Mouse (Mus musculus) lung, adult 18-20 months (tissue): Measurements from ENCODE around the gene Olfr823.
"Not testable (repeated sequence)": the region's sequence is repeated elsewhere in the genome, so short reads cannot be mapped to it uniquely, and the experiment has no call there.

ENCODE experiments used
- DNase-seq, 2 experiments: peaks; one replicate each; pipeline ENCODE4 v3.0.0; 2022; ENCODE audit warnings: mixed read lengths in 2 of 2

Olfr823 gene

GRCm38 (mm10) chr10:130115283-130115682, at the start of gene Olfr823:
Olfr823 (minus strand) TSS chr10:130115383.
- DNase-seq = not testable (repeated sequence)

GRCm38 (mm10) chr10:130144121-130144520, 28.9 kb upstream of the Olfr823 start:
- no peak for DNase-seq

- DNase-seq = not testable (repeated sequence)
Measured at GRCm38 (mm10) chr10:130142481-130142880, 27.3 kb upstream of the Olfr823 start.

GRCm38 (mm10) chr10:130134811-130135210, 19.6 kb upstream of the Olfr823 start:
- no peak for DNase-seq

GRCm38 (mm10) chr10:130129900-130130299, 14.7 kb upstream of the Olfr823 start, which contains the start of gene Olfr824:
Olfr824 (minus strand) TSS chr10:130130000.
- not testable (repeated sequence) for DNase-seq

GRCm38 (mm10) chr10:130116045-130116444, 862 bp upstream of the Olfr823 start:
- DNase-seq = not testable (repeated sequence)

GRCm38 (mm10) chr10:130096104-130096503, 19.1 kb downstream of the Olfr823 start:
- no peak for DNase-seq

- DNase-seq = peak in 1 of 2 experiments; percentile 5
Measured at GRCm38 (mm10) chr10:130092838-130093440, 22.2 kb downstream of the Olfr823 start.

- DNase-seq = no peak
Measured at GRCm38 (mm10) chr10:130070910-130071309, 44.3 kb downstream of the Olfr823 start, which contains the start of gene Olfr822. Olfr822 (plus strand) TSS chr10:130071210.
